Mouse (Mus musculus): Measurements from ENCODE around the gene Sp8. TPM values are rescaled to one million over a fixed set of nuclear protein-coding genes. Genes with fewer than 3 reads are reported as not detected.

Gene Sp8
- polyA plus RNA-seq, 1 experiment: not detected

GRCm38 (mm10) chr12:118840861-118841260 lies 5.3 kb upstream of the Sp8 start:
- H3K4me3 ChIP-seq (replicated peaks): no peak overlapping the region
- H3K27me3 ChIP-seq (replicated peaks): peaks cover 97% of the 10 kb centered on the region
- H3K36me3 ChIP-seq (replicated peaks; ENCODE audit: low read length): no peaks in the 10 kb centered on the region
- TF ChIP-seq GATA1 (IDR thresholded peaks at IDR 0.05; ENCODE audit: borderline replicate concordance, low read length) (no peak), FLI1 (IDR thresholded peaks at IDR 0.05; ENCODE audit: low read length) (no peak)
- peaks cover 10% of the 10 kb centered on the region for H3K9me3 ChIP-seq
- H3K4me1 ChIP-seq: peaks cover 16% of the 10 kb centered on the region

- no peaks in the 10 kb centered on the region for H3K36me3 ChIP-seq (replicated peaks; ENCODE audit: low read length)
- H3K4me3 ChIP-seq (replicated peaks): no peak overlapping the region
- H3K9me3 ChIP-seq: peaks cover 7% of the 10 kb centered on the region
- H3K4me1 ChIP-seq: peaks cover 20% of the 10 kb centered on the region
- peaks cover 97% of the 10 kb centered on the region for H3K27me3 ChIP-seq (replicated peaks)
- TF ChIP-seq FLI1 (IDR thresholded peaks at IDR 0.05; ENCODE audit: low read length) (no peak), GATA1 (IDR thresholded peaks at IDR 0.05; ENCODE audit: borderline replicate concordance, low read length) (no peak)
Observed at GRCm38 (mm10) chr12:118841381-118841922, 4.7 kb upstream of the Sp8 start.

DNA sequence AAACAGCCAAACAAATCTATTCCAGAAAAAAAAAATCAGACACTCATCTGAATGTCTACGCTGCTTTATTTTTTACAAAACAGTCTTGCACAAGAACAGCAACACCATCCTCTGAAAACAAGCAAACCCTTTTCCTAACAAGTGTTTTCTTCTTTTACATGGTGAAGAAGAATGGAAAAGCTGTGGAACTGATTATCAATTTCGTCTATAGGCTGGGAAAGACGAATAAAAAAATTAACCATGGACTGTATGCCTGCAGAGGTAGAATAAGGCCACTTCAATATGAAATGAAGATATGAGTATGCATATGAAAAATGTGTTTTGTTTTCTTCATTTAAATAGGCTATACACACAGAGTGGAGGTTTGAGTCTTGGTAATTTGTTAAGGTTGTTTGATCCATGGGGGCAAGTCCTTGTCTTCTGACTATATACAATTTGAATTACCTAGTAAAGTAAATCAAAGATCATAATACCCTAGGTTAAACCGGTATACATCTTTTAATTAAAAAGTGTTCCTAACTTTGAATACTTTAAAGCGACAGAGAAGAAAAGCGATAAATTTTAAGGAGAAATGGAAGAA lies 4.1 kb upstream of the Sp8 start:
- no peaks in the 10 kb centered on the region for H3K36me3 ChIP-seq (replicated peaks; ENCODE audit: low read length)
- peaks cover 97% of the 10 kb centered on the region for H3K27me3 ChIP-seq (replicated peaks)
- H3K4me1 ChIP-seq: peaks cover 20% of the 10 kb centered on the region
- H3K4me3 ChIP-seq (replicated peaks): no peak overlapping the region
- TF ChIP-seq FLI1 (IDR thresholded peaks at IDR 0.05; ENCODE audit: low read length) (no peak), GATA1 (IDR thresholded peaks at IDR 0.05; ENCODE audit: borderline replicate concordance, low read length) (no peak)
- H3K9me3 ChIP-seq: peaks cover 7% of the 10 kb centered on the region

- TF ChIP-seq FLI1 (IDR thresholded peaks at IDR 0.05; ENCODE audit: low read length) (no peak), GATA1 (IDR thresholded peaks at IDR 0.05; ENCODE audit: borderline replicate concordance, low read length) (no peak)
- no peaks in the 10 kb centered on the region for H3K36me3 ChIP-seq (replicated peaks; ENCODE audit: low read length)
- peaks cover 7% of the 10 kb centered on the region for H3K9me3 ChIP-seq
- peaks cover 97% of the 10 kb centered on the region for H3K27me3 ChIP-seq (replicated peaks)
- H3K4me3 ChIP-seq (replicated peaks): peak overlapping the region; percentile 38
- peaks cover 24% of the 10 kb centered on the region for H3K4me1 ChIP-seq
Observed at GRCm38 (mm10) chr12:118842671-118843411, 3.3 kb upstream of the Sp8 start.

- Histone ChIP-seq H3K27me3 (replicated peaks) (peaks cover 97% of the 10 kb centered on the region), H3K4me1 (peaks cover 36% of the 10 kb centered on the region), H3K4me3 (replicated peaks) (no peak overlapping the region), H3K9me3 (peaks cover 7% of the 10 kb centered on the region), H3K36me3 (replicated peaks; ENCODE audit: low read length) (no peaks in the 10 kb centered on the region)
- TF ChIP-seq FLI1 (IDR thresholded peaks at IDR 0.05; ENCODE audit: low read length) (no peak), GATA1 (IDR thresholded peaks at IDR 0.05; ENCODE audit: borderline replicate concordance, low read length) (no peak)
Observed at GRCm38 (mm10) chr12:118844111-118844510, 2.0 kb upstream of the Sp8 start.

DNA sequence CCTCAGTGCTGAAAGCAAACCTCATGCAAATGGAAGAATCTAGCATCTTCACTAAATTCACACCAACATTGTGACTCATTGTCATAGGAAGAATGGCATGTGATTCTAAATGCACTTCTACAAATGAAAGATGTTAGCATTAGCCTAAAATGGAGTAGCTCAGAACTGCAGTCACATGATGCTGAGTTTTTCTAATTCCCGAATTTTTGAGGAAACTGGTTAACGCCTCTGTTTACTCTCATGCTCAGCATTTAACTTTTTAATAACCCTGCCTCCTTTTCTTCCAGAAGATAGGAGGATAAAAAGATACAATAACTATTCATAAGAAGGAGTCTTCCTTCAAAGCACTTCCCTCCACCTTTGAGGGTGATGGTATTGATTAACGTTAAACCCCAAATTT lies 1.3 kb upstream of the Sp8 start:
- no peak overlapping the region for H3K4me3 ChIP-seq (replicated peaks)
- TF ChIP-seq FLI1 (IDR thresholded peaks at IDR 0.05; ENCODE audit: low read length) (no peak), GATA1 (IDR thresholded peaks at IDR 0.05; ENCODE audit: borderline replicate concordance, low read length) (no peak)
- peaks cover 13% of the 10 kb centered on the region for H3K9me3 ChIP-seq
- peaks cover 44% of the 10 kb centered on the region for H3K4me1 ChIP-seq
- H3K36me3 ChIP-seq (replicated peaks; ENCODE audit: low read length): no peaks in the 10 kb centered on the region
- peaks cover 97% of the 10 kb centered on the region for H3K27me3 ChIP-seq (replicated peaks)

GRCm38 (mm10) chr12:118845351-118845750 lies 778 bp upstream of the Sp8 start:
- no peaks in the 10 kb centered on the region for H3K36me3 ChIP-seq (replicated peaks; ENCODE audit: low read length)
- TF ChIP-seq GATA1 (IDR thresholded peaks at IDR 0.05; ENCODE audit: borderline replicate concordance, low read length): no peak
- no peak for TF ChIP-seq FLI1 (IDR thresholded peaks at IDR 0.05; ENCODE audit: low read length)
- H3K27me3 ChIP-seq (replicated peaks): peaks cover 97% of the 10 kb centered on the region
- H3K4me3 ChIP-seq (replicated peaks): no peak overlapping the region
- peaks cover 13% of the 10 kb centered on the region for H3K9me3 ChIP-seq
- peaks cover 47% of the 10 kb centered on the region for H3K4me1 ChIP-seq

DNA sequence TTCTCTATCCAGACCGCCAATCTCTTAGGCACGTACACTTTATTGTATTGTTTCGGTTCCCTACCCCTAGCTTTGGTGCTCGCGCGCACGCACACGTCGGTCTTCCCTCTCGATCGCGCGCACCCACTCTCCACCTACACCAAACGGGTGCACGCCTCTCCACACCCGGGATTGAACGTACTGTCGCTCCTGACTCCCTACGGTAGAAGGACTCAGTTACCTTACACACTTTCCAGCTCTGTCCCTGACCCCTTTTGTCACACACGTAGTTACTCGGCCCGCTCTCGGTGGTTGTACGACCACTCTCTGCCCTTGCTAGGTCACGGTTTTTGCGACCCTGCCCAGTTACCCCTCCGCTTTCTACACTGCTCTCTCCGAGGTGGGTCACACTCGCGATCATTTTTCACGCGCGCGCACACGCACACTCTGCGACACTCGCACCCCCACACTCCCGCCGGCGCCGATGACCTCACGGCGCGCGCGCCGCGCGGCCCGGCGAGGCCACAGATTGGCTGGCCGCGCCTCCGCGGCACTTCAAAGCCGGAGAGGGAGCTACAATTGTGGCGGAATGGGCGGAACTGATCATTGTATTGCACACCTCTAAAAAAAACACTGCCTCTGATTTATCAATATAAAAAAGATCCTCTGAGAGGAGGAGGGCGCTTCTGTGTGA lies 656 bp downstream of the Sp8 start:
- peaks cover 47% of the 10 kb centered on the region for H3K4me1 ChIP-seq

DNA sequence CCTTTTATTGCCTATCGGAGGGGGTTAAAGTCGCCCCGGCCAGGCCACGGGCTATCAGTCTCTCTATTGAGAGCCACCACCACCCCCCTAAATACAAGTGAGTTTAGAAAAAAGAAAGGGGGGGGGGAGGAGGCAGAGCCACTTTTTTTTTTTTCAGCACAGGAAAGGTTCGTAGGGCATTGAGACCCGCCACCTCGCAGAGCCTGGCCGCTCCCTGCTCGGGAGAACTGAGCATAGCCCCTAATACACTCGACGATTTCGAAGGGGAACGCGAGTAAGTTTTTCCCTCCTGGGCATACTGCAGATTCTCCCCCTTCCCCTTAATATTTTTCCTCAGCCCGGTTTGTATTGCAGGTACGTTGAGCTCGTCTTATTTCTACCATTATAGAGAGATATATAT lies 1.3 kb downstream of the Sp8 start:
- H3K9me3 ChIP-seq: peaks cover 13% of the 10 kb centered on the region
- no peaks in the 10 kb centered on the region for H3K36me3 ChIP-seq (replicated peaks; ENCODE audit: low read length)
- TF ChIP-seq FLI1 (IDR thresholded peaks at IDR 0.05; ENCODE audit: low read length): no peak
- TF ChIP-seq GATA1 (IDR thresholded peaks at IDR 0.05; ENCODE audit: borderline replicate concordance, low read length): no peak
- H3K4me1 ChIP-seq: peaks cover 47% of the 10 kb centered on the region
- H3K4me3 ChIP-seq (replicated peaks): peak overlapping the region; percentile 91
- H3K27me3 ChIP-seq (replicated peaks): peaks cover 93% of the 10 kb centered on the region

More for the DNA sequence above, 656 bp downstream of the Sp8 start:
- H3K27me3 ChIP-seq (replicated peaks): peaks cover 92% of the 10 kb centered on the region
- H3K9me3 ChIP-seq: peaks cover 13% of the 10 kb centered on the region
- no peak for TF ChIP-seq FLI1 (IDR thresholded peaks at IDR 0.05; ENCODE audit: low read length)
- no peak for TF ChIP-seq GATA1 (IDR thresholded peaks at IDR 0.05; ENCODE audit: borderline replicate concordance, low read length)
- H3K4me3 ChIP-seq (replicated peaks): peak overlapping the region; percentile 91
- H3K36me3 ChIP-seq (replicated peaks; ENCODE audit: low read length): no peaks in the 10 kb centered on the region

All from megakaryocyte, embryonic 14.5 days (primary cell).